Mouse (Mus musculus) small intestine, adult 10 weeks (tissue): ENCODE results near the gene Rad23a. TPM values are rescaled to one million over a fixed set of nuclear protein-coding genes. Genes with fewer than 3 reads are reported as not detected.

ENCODE experiments used
- polyA plus RNA-seq: library from polyadenylated mRNA; stranded (reverse); fragments of 350-450 nt; fragmentation: Illumina TruSeq; extraction: RNeasy Lipid Tissue Mini Kit (QIAGEN cat#74804); gene quantifications from one replicate; pipeline ENCODE4 v1.2.3, GENCODE M21; 2014; ENCODE audit warnings: low replicate concordance

Gene Rad23a
- polyA plus RNA-seq = 1.3 TPM

DNA sequence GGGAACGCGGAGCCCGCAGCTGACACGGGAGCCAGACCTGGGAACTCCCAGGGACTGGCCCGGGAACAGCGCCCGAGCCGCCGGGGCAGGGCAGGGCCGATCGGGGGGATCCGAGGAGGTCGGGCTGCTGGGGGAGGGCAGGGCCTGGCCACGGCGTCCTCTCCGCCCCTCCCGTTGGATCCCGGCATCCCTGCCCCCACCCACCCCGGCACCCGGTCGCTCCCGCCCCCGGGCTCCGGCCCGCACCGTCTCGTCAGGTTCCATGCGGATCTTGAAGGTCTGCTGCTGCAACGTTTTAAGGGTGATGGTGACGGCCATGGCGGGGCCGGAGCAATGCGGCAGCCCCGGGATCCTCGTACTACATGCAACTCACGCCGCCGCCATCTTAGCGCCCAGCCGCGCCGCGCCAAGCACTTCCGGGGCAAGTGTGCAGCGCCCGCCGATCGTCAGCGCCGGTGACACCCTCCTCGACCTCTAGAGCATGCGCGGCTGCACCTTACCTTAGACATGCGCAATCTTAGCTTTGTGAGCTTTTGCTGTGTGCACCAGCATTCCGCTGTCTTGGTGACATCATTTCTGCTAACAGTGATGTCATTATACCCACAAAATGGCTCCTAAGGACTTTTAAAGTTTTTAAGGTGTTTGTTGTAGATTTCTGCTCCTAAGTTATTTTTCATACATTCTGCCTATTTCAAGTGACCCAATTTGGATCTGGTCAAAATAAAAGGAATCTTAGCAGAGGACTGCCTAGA is at the start of gene Rad23a:
Rad23a (minus strand) TSS at position 418 of the 752 bp plus-strand sequence.

GRCm38 (mm10) chr8:84871376-84872308 is 31.2 kb upstream of the Rad23a start, which contains the start of gene Syce2:
Syce2 (plus strand) TSS chr8:84872111.

GRCm38 (mm10) chr8:84856864-84857441 is 16.5 kb upstream of the Rad23a start, which contains the start of gene Farsa:
Farsa (plus strand) TSS chr8:84856989.

GRCm38 (mm10) chr8:84846722-84847572 is 6.5 kb upstream of the Rad23a start, which contains the start of gene Calr:
Calr (minus strand) TSS chr8:84846934.

GRCm38 (mm10) chr8:84831490-84831889 is 9.0 kb downstream of the Rad23a start, which contains the start of gene Gadd45gip1:
Gadd45gip1 (plus strand) TSS chr8:84831522.

DNA sequence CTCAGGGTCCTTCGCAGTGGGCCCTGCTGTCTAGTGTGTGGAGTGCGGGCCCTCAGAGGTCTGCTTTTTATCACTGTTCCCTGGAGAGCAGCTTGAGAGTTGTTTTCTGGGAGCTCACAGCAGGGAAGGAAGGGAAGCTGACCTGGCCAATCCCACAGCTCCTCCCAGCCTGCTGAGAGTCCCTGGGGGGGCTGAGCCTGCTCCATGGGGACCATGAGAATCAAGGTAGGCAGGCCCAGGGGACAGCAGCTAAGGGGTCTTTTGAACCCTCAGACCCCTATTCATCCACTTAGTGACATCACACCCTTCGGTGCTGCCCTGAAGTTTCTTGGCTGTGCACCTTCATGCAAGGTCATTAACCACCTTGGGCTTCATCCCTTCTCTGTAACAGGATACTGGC is 17.7 kb downstream of the Rad23a start, which contains the start of gene Dand5:
Dand5 (minus strand) TSS at position 101 of the 400 bp plus-strand sequence.

DNA sequence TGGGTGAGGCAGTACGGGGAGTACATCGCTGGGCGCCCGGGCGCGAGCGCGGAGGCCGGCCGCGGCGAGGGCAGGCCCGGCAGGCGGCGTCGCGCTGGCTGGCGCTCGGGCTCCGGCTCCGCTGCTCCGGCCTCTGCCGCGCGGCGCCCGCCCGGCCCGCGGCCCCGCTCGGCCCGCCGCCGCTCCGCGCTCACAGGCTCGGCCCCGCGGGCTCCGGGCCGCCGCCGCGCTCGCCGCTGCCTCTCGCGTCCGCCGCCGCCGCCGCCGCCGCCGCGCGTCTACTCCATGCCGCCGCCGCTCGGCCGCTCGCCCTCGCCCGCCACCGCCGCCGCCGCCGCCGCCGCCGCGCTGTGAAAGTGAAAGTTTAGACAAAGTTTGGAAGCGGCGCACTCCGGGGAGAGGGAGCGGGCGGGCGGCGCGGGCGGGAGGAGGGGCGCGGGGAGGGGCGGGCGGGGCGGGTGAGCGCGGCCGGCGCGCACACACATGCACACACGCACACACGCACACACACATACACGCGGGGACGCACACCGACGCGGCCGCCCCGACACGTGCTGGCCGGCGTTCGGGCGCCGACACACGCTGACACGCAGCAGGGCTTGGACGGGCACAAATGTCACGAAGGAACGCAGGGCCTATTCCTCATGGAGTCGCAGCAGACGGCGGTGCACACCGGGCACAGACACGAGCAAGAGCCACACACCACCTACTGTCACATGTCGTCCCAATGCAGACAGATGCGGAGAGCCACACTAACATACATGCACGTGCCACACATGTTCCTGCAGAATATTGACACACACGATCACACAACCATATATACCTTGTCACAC is 40.2 kb downstream of the Rad23a start, which contains the start of gene Nfix:
Nfix (minus strand) TSS at position 346 of the 833 bp plus-strand sequence.

Other genes with a start within 250 kb of the Rad23a start
- gene Ier2, start 177.8 kb downstream of the Rad23a start, polyA plus RNA-seq = 3.3 TPM
- 4.4 TPM for gene Trmt1, start 154.4 kb downstream of the Rad23a start, polyA plus RNA-seq
- gene Nacc1, start 152.8 kb downstream of the Rad23a start, polyA plus RNA-seq = 0.56 TPM
- not detected for gene Lyl1, start 139.2 kb downstream of the Rad23a start, polyA plus RNA-seq
- not detected for gene G430095P16Rik, start 117.7 kb downstream of the Rad23a start, polyA plus RNA-seq
- 6.2 TPM for gene Nfix, start 40.3 kb downstream of the Rad23a start, polyA plus RNA-seq
- 0.89 TPM for gene Dand5, start 17.8 kb downstream of the Rad23a start, polyA plus RNA-seq
- gene Gadd45gip1, start 9.1 kb downstream of the Rad23a start, polyA plus RNA-seq = not detected
- 432 TPM for gene Calr, start 6.3 kb upstream of the Rad23a start, polyA plus RNA-seq
- gene Farsa, start 16.3 kb upstream of the Rad23a start, polyA plus RNA-seq = 1.9 TPM
- 10.3 TPM for gene Syce2, start 31.4 kb upstream of the Rad23a start, polyA plus RNA-seq
- gene Gcdh, start 53.3 kb upstream of the Rad23a start, polyA plus RNA-seq = 33.1 TPM
- gene Klf1, start 61.3 kb upstream of the Rad23a start, polyA plus RNA-seq = not detected
- 3.7 TPM for gene Dnase2a, start 67.9 kb upstream of the Rad23a start, polyA plus RNA-seq
- gene Mast1, start 96.7 kb upstream of the Rad23a start, polyA plus RNA-seq = not detected
- not detected for gene Rtbdn, start 106.3 kb upstream of the Rad23a start, polyA plus RNA-seq
- gene Gm49661, start 128.8 kb upstream of the Rad23a start, polyA plus RNA-seq = not detected
- 14.6 TPM for gene Prdx2, start 128.9 kb upstream of the Rad23a start, polyA plus RNA-seq
- gene Rnaseh2a, start 129.1 kb upstream of the Rad23a start, polyA plus RNA-seq = 1.1 TPM
- 1.7 TPM for gene Junb, start 138.1 kb upstream of the Rad23a start, polyA plus RNA-seq
- gene Hook2, start 149.9 kb upstream of the Rad23a start, polyA plus RNA-seq = 34.3 TPM
- gene Best2, start 173.9 kb upstream of the Rad23a start, polyA plus RNA-seq = not detected
- gene Asna1, start 184.6 kb upstream of the Rad23a start, polyA plus RNA-seq = 3.8 TPM
- gene Trir, start 186.2 kb upstream of the Rad23a start, polyA plus RNA-seq = 5.6 TPM
- 3.5 TPM for gene Tnpo2, start 196.2 kb upstream of the Rad23a start, polyA plus RNA-seq
- gene Fbxw9, start 219.4 kb upstream of the Rad23a start, polyA plus RNA-seq = 1.4 TPM
- gene Gm5741, start 227.3 kb upstream of the Rad23a start, polyA plus RNA-seq = not detected
- gene Dhps, start 231.1 kb upstream of the Rad23a start, polyA plus RNA-seq = 17.0 TPM
- gene Wdr83os, start 240.1 kb upstream of the Rad23a start, polyA plus RNA-seq = 3.7 TPM
- gene Wdr83, start 240.6 kb upstream of the Rad23a start, polyA plus RNA-seq = 2.0 TPM
- gene Man2b1, start 242.6 kb upstream of the Rad23a start, polyA plus RNA-seq = 3.0 TPM